Mouse (Mus musculus) bone marrow, adult 2 months (tissue): ENCODE measurements at regions not wholly inside any gene's neighbourhood (a gene's known extent, or its start where the extent isn't known, plus 50 kb on each side); places are given as distances from the start of the nearest gene placed in this dataset.

Source experiments
- H3K27ac ChIP-seq: fragments of 200-500 bp; 2 replicates; pipeline ENCODE4 v1.5.1; 2012; ENCODE audit warnings: low read depth, mild to moderate bottlenecking, control low read depth, inconsistent platforms, low read length; ENCODE audit not compliant: control insufficient read depth, poor library complexity, insufficient read depth
- H3K4me1 ChIP-seq: fragments of 200-500 bp; 2 replicates; pipeline ENCODE4 v1.6.1; 2011; ENCODE audit warnings: low read length; ENCODE audit not compliant: control insufficient read depth, insufficient read depth
- H3K4me3 ChIP-seq: fragments of 200-500 bp; replicated peaks from 2 replicates; pipeline ENCODE3; 2011; ENCODE audit warnings: mild to moderate bottlenecking, low read depth, low read length, control low read depth; ENCODE audit not compliant: control insufficient read depth
- CTCF ChIP-seq: fragments of 200-500 bp; IDR thresholded peaks from 2 replicates; pipeline ENCODE4 v1.5.1; 2011; ENCODE audit warnings: low read length, control low read depth; ENCODE audit not compliant: control insufficient read depth, insufficient read depth
- POLR2A ChIP-seq: fragments of 200-500 bp; IDR thresholded peaks from 2 replicates; pipeline ENCODE4 v1.6.1; 2011; ENCODE audit warnings: low read depth, mild to moderate bottlenecking, control low read depth, low read length, borderline replicate concordance; ENCODE audit not compliant: control insufficient read depth
- WGBS: fragments of 180-500 bp; shearing (Covaris S2); methylation state at CpG from one replicate; pipeline ENCODE4 v1.1.7; 2018; 5-methylcytosine and 5-hydroxymethylcytosine counted together

GRCm38 (mm10) chr6:117519466-117519865 lies 321.5 kb upstream of the Zfp637 start:
- 85% methylated on average over 1 of the region's 1 CpGs for WGBS
- Histone ChIP-seq H3K27ac (no peak overlapping the region), H3K4me3 (no peak overlapping the region), H3K4me1 (no peaks in the 10 kb centered on the region)
- TF ChIP-seq POLR2A (no peak), CTCF (no peak)

DNA sequence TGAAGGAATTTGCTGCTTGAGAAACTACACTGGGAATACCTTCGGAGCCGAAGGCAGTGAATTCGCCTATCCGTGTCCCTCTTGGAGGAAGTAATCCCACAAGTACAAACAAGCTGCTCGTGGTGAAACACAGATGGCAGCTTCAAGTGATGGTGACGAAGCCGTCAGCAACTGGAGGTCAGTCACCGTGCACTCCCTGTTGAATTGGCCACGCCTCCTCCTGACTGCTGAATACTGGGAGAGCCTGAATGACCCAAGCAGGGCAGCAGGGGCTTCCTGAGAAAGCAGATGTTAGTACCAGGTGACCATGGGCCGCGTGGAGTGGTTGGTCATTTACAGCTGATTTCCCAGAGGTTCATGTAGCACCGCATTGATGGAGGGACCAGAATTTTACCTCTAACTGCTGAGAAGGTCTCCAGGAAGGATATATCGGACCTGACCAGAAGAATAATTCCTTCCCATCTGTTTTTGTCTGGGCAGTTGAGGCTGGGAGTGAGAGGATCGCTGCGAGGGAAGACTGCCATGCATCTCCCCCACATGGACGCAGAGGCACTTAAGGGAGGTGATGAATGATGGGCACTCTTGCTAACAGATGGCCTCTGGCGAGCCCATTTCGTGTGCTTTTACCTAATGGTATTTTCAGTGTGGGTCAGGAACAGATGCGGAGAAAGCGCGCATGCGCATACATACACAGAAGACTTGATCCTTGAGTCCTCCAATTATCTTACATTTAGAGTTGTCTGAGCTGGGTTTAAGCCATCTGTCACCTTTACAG lies 314.6 kb upstream of the Zfp637 start:
- no peak for TF ChIP-seq CTCF
- no peak for TF ChIP-seq POLR2A
- Histone ChIP-seq H3K27ac (no peak overlapping the region), H3K4me1 (no peaks in the 10 kb centered on the region), H3K4me3 (no peak overlapping the region)
- 84% methylated on average over 22 of the region's 22 CpGs for WGBS

DNA sequence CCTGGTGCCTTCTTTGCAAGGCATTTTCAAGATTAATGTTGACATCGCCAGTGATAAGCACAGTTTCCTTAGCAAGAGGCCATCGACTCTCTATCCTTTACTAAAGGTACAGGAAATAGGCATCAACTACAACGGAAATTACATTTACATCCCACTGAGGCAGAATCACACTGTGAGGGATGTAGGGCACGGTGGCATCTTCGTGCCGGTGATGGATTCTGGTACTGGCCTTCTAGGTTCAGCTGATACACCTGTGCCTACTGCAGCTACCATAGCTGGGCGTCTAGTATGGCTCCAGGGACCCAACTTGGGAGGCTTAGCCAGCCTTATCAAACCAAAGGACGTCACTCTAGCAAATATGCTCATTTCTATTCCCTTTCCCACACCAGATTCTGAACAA lies 313.5 kb upstream of the Zfp637 start:
- Histone ChIP-seq H3K4me3 (no peak overlapping the region), H3K4me1 (no peaks in the 10 kb centered on the region), H3K27ac (no peak overlapping the region)
- WGBS, result 52% methylated on average over 8 of the region's 8 CpGs
- TF ChIP-seq CTCF, result no peak

- WGBS, result 29% methylated on average over 2 of the region's 2 CpGs
- TF ChIP-seq CTCF (no peak), POLR2A (no peak)
- no peak overlapping the region for H3K27ac ChIP-seq
- H3K4me3 ChIP-seq, result no peak overlapping the region
- H3K4me1 ChIP-seq, result no peaks in the 10 kb centered on the region
Observed at GRCm38 (mm10) chr6:117534149-117534548, 306.8 kb upstream of the Zfp637 start.

- H3K4me1 ChIP-seq, result no peaks in the 10 kb centered on the region
- 82% methylated on average over 9 of the region's 9 CpGs for WGBS
- no peak overlapping the region for H3K27ac ChIP-seq
- TF ChIP-seq CTCF (no peak), POLR2A (no peak)
- H3K4me3 ChIP-seq, result no peak overlapping the region
Observed at GRCm38 (mm10) chr6:117534991-117535390, 306.0 kb upstream of the Zfp637 start.

DNA sequence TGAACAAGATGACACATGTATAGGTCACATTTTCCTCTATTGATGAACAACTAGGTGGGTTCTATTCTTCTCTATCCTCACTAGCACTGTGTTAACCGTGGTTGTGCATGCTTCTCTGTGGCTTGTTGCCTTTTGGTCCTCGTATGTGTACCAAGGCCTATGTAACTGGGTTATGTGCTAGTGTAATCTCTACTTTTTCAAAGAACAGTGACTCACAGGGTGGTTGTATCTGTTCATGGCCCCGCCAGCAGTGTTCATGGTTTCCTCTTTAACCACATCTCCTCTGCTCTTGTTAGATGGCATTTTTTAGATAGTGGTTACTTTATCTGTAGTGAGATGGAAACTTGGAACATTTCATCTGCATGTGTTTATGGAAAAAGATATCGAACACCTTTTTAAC lies 304.9 kb upstream of the Zfp637 start:
- no peak overlapping the region for H3K4me3 ChIP-seq
- TF ChIP-seq POLR2A, result no peak
- no peak for TF ChIP-seq CTCF
- H3K27ac ChIP-seq, result no peak overlapping the region
- no peaks in the 10 kb centered on the region for H3K4me1 ChIP-seq
- WGBS, result 41% methylated on average over 4 of the region's 4 CpGs

DNA sequence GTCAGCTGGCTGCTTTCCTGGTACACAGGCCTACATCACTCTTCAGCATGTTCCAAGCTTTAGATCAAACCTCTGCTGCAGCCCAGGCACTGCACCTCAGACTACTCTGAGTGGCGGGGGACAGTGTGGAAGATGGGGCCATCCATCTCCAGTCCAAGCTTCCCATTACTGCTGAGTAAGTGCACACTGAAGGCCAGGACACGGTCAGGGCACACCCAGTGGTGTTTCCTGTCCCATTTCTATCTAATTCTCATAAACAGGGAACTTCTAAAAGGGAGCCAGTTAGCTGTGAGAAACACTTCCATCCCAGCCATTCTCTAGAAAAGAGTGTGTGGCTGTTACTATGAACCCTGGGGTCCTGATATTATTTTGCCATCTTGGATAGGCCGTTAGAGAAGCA lies 298.5 kb upstream of the Zfp637 start:
- no peak overlapping the region for H3K27ac ChIP-seq
- H3K4me1 ChIP-seq, result no peaks in the 10 kb centered on the region
- H3K4me3 ChIP-seq, result no peak overlapping the region
- no peak for TF ChIP-seq POLR2A
- TF ChIP-seq CTCF, result no peak
- WGBS, result 55% methylated on average over 3 of the region's 3 CpGs

- TF ChIP-seq CTCF (no peak), POLR2A (no peak)
- no peak overlapping the region for H3K27ac ChIP-seq
- WGBS, result 80% methylated on average over 11 of the region's 11 CpGs
- H3K4me3 ChIP-seq, result no peak overlapping the region
- H3K4me1 ChIP-seq, result no peaks in the 10 kb centered on the region
Observed at GRCm38 (mm10) chr6:117544276-117545196, 296.4 kb upstream of the Zfp637 start.

- H3K27ac ChIP-seq, result no peak overlapping the region
- H3K4me1 ChIP-seq, result no peaks in the 10 kb centered on the region
- 83% methylated on average over 7 of the region's 7 CpGs for WGBS
- TF ChIP-seq POLR2A (no peak), CTCF (no peak)
- no peak overlapping the region for H3K4me3 ChIP-seq
Observed at GRCm38 (mm10) chr6:117550930-117551329, 290.1 kb upstream of the Zfp637 start.
